Mouse (Mus musculus) erythroblast, embryonic 14.5 days (primary cell): Measurements from ENCODE around the gene Nol10.

Experiments
- GATA1 ChIP-seq: IDR thresholded peaks from 2 replicates; pipeline ENCODE4 v1.6.1; 2012; ENCODE audit warnings: low read length, inconsistent platforms, mixed read lengths
- TAL1 ChIP-seq: IDR thresholded peaks from 3 replicates; pipeline ENCODE4 v1.6.1; 2012; ENCODE audit warnings: low read length, inconsistent platforms, mixed read lengths

- TF ChIP-seq GATA1 (no peak), TAL1 (no peak)
Measured at GRCm38 (mm10) chr12:17373470-17373975, 25.3 kb downstream of the Nol10 start.
